Mouse (Mus musculus): ENCODE measurements around the gene Spg21. TPM values are rescaled to one million over a fixed set of nuclear protein-coding genes. Genes with fewer than 3 reads are reported as not detected.

The Spg21 gene
- polyA plus RNA-seq, 1 experiment from 2014 or later, result 94.8 TPM

DNA sequence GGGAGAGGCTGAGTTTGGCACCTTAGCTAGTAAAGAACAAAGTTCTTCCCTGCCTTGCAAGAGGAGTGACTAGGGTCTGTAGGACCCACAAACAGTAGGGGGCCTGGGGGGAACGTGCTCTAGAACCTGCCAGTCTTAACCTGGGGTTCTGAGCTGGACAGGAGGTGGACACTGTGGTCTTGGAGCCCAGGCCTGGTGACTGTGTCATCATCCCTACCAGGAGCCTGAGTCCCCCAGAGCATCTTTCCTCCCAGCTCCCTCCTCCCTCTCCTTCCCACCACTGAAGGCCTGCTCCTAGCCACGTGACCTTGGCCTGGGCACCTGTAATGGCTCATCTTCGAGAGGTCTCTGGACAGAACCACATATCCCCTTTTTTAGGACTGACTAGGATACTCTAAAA, 73.4 kb downstream of the Spg21 start:
- Histone ChIP-seq H3K9ac (replicated peaks; ENCODE audit: low read depth, low read length) (no peak overlapping the region), H3K4me1 (ENCODE audit: control insufficient read depth, insufficient read depth, low read length) (no peaks in the 10 kb centered on the region), H3K4me2 (replicated peaks; ENCODE audit: low read depth, low read length) (no peak overlapping the region), H3K27ac (ENCODE audit: low read length) (no peak overlapping the region), H3K27me3 (ENCODE audit: control insufficient read depth, insufficient read depth, low read length) (no peaks in the 10 kb centered on the region), H3K9me3 (ENCODE audit: control insufficient read depth, low read depth, low read length) (no peaks in the 10 kb centered on the region), H3K36me3 (ENCODE audit: control insufficient read depth, insufficient read depth, low read length) (no peaks in the 10 kb centered on the region), H3K4me3 (ENCODE audit: low read depth, low read length) (no peak overlapping the region)
- WGBS, result 92% methylated on average over 3 of the region's 3 CpGs
- no peak for ATAC-seq (ENCODE audit: insufficient number of reproducible peaks, insufficient read depth, low FRiP score, low read depth)

DNA sequence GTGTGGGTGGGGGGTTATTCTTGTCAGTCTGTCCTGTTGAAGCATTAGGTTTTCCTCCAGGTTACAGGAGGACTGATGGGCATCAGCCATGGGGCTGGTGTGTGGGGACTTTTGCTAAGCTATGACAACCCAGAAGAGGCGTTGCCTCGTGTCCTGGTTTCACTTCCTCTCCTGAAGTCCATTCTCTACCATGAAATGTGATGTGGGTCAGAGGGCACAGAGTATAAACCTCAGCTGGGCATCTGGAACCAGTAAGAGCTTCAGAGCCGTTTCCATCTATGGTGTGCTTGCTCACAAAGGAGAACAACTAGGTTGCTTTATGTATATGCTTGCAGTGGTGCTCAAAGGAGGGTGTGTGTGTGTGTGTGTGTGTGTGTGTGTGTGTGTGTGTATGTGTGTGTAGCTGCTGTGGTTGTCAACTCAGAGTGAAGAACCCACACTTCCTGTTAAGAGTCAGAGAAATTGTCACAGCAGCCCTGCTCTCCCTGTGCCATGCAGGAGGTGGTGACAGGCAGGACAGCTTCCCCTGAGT, 74.5 kb downstream of the Spg21 start:
- H3K4me1 ChIP-seq (ENCODE audit: control insufficient read depth, insufficient read depth, low read length), result no peaks in the 10 kb centered on the region
- no peaks in the 10 kb centered on the region for H3K9me3 ChIP-seq (ENCODE audit: control insufficient read depth, low read depth, low read length)
- 67% methylated on average over 3 of the region's 3 CpGs for WGBS
- H3K27me3 ChIP-seq (ENCODE audit: control insufficient read depth, insufficient read depth, low read length), result no peaks in the 10 kb centered on the region
- H3K9ac ChIP-seq (replicated peaks; ENCODE audit: low read depth, low read length), result no peak overlapping the region
- no peak for ATAC-seq (ENCODE audit: insufficient number of reproducible peaks, insufficient read depth, low FRiP score, low read depth)
- no peaks in the 10 kb centered on the region for H3K36me3 ChIP-seq (ENCODE audit: control insufficient read depth, insufficient read depth, low read length)
- no peak overlapping the region for H3K27ac ChIP-seq (ENCODE audit: low read length)
- no peak overlapping the region for H3K4me3 ChIP-seq (ENCODE audit: low read depth, low read length)
- no peak overlapping the region for H3K4me2 ChIP-seq (replicated peaks; ENCODE audit: low read depth, low read length)

GRCm38 (mm10) chr9:65535789-65536469, 75.2 kb downstream of the Spg21 start:
- Histone ChIP-seq H3K27ac (ENCODE audit: low read length) (no peak overlapping the region), H3K4me1 (ENCODE audit: control insufficient read depth, insufficient read depth, low read length) (no peaks in the 10 kb centered on the region), H3K27me3 (ENCODE audit: control insufficient read depth, insufficient read depth, low read length) (no peaks in the 10 kb centered on the region), H3K36me3 (ENCODE audit: control insufficient read depth, insufficient read depth, low read length) (no peaks in the 10 kb centered on the region), H3K9me3 (ENCODE audit: control insufficient read depth, low read depth, low read length) (no peaks in the 10 kb centered on the region), H3K9ac (replicated peaks; ENCODE audit: low read depth, low read length) (no peak overlapping the region), H3K4me2 (replicated peaks; ENCODE audit: low read depth, low read length) (no peak overlapping the region), H3K4me3 (ENCODE audit: low read depth, low read length) (no peak overlapping the region)
- 82% methylated on average over 10 of the region's 11 CpGs for WGBS
- no peak for ATAC-seq (ENCODE audit: insufficient number of reproducible peaks, insufficient read depth, low FRiP score, low read depth)

GRCm38 (mm10) chr9:65536491-65536890, 75.7 kb downstream of the Spg21 start:
- H3K4me2 ChIP-seq (replicated peaks; ENCODE audit: low read depth, low read length), result no peak overlapping the region
- H3K27ac ChIP-seq (ENCODE audit: low read length), result no peak overlapping the region
- no peaks in the 10 kb centered on the region for H3K9me3 ChIP-seq (ENCODE audit: control insufficient read depth, low read depth, low read length)
- H3K4me3 ChIP-seq (ENCODE audit: low read depth, low read length), result no peak overlapping the region
- H3K36me3 ChIP-seq (ENCODE audit: control insufficient read depth, insufficient read depth, low read length), result no peaks in the 10 kb centered on the region
- H3K27me3 ChIP-seq (ENCODE audit: control insufficient read depth, insufficient read depth, low read length), result no peaks in the 10 kb centered on the region
- 78% methylated on average over 4 of the region's 4 CpGs for WGBS
- ATAC-seq (ENCODE audit: insufficient number of reproducible peaks, insufficient read depth, low FRiP score, low read depth), result no peak
- H3K9ac ChIP-seq (replicated peaks; ENCODE audit: low read depth, low read length), result no peak overlapping the region
- peaks cover 3% of the 10 kb centered on the region; the same call in 1 of the 2 replicates for H3K4me1 ChIP-seq (ENCODE audit: control insufficient read depth, insufficient read depth, low read length)

Other genes with a start within 250 kb of the Spg21 start
- gene Cilp, start 195.8 kb upstream of the Spg21 start, polyA plus RNA-seq (2014; fragmentation: Nextera tagmentation; extraction: Ambion mirVana), result 0.78 and 1.0 TPM in 2 replicates
- gene Clpx, start 166.7 kb upstream of the Spg21 start, polyA plus RNA-seq (2014; fragmentation: Nextera tagmentation; extraction: Ambion mirVana), result 50.7 and 56.7 TPM in 2 replicates
- gene Pdcd7, start 114.8 kb upstream of the Spg21 start, polyA plus RNA-seq (2014; fragmentation: Nextera tagmentation; extraction: Ambion mirVana), result 10.5 and 10.8 TPM in 2 replicates
- gene Ubap1l, start 99.9 kb upstream of the Spg21 start, polyA plus RNA-seq (2014; fragmentation: Nextera tagmentation; extraction: Ambion mirVana), result 0.77 and 0.81 TPM in 2 replicates
- 0.38 and 0.43 TPM in 2 replicates for gene Kbtbd13, start 69.3 kb upstream of the Spg21 start, polyA plus RNA-seq (2014; fragmentation: Nextera tagmentation; extraction: Ambion mirVana)
- 5.2 and 7.0 TPM in 2 replicates for gene Rasl12, start 62.4 kb upstream of the Spg21 start, polyA plus RNA-seq (2014; fragmentation: Nextera tagmentation; extraction: Ambion mirVana)
- not detected in 2 replicates for gene Slc51b, start 38.0 kb upstream of the Spg21 start, polyA plus RNA-seq (2014; fragmentation: Nextera tagmentation; extraction: Ambion mirVana)
- gene Mtfmt, start 25.2 kb upstream of the Spg21 start, polyA plus RNA-seq (2014; fragmentation: Nextera tagmentation; extraction: Ambion mirVana), result 19.0 and 24.1 TPM in 2 replicates
- gene Ankdd1a, start 59.2 kb downstream of the Spg21 start, polyA plus RNA-seq (2014; fragmentation: Nextera tagmentation; extraction: Ambion mirVana), result not detected in 2 replicates
- 17.2 and 21.2 TPM in 2 replicates for gene Plekho2, start 119.1 kb downstream of the Spg21 start, polyA plus RNA-seq (2014; fragmentation: Nextera tagmentation; extraction: Ambion mirVana)
- 9.9 and 11.0 TPM in 2 replicates for gene Pif1, start 126.2 kb downstream of the Spg21 start, polyA plus RNA-seq (2014; fragmentation: Nextera tagmentation; extraction: Ambion mirVana)
- 28.2 and 32.5 TPM in 2 replicates for gene Rbpms2, start 168.7 kb downstream of the Spg21 start, polyA plus RNA-seq (2014; fragmentation: Nextera tagmentation; extraction: Ambion mirVana)
- gene Oaz2, start 207.1 kb downstream of the Spg21 start, polyA plus RNA-seq (2014; fragmentation: Nextera tagmentation; extraction: Ambion mirVana), result 182 and 190 TPM in 2 replicates

Measured in stomach, embryonic 14.5 days (tissue).